15 mouse cellular contexts compared by ENCODE assay signal in genomic region chr13:49193650-49194049, GRCm38 (mm10).
"Had no signal": no experiment of that assay in that cellular context is flagged by ENCODE, and none has a peak within 500 bp of the region (broad histone marks: within the 10 kb centered on the region; RNA-seq: fewer than 3 reads in every experiment).

No protein-coding gene starts in this region.

- H3K4me3 ChIP-seq: neural tube, embryonic 15.5 days; stomach, embryonic 15.5 days had no signal

- H3K27me3 ChIP-seq: neural tube, embryonic 15.5 days; stomach, embryonic 15.5 days had no signal

- H3K4me2 ChIP-seq: neural tube, embryonic 15.5 days; stomach, embryonic 15.5 days had no signal

- DNase-seq: retina, postnatal 1 day; right cerebral cortex, adult 18-20 months; right cerebral cortex, postnatal 14 days; right cerebral cortex, postnatal 25 days; right cerebral cortex, postnatal 4 days; spleen, adult 18-20 months; thymus, adult 18-20 months; thymus, adult 2 months; thymus, postnatal 14 days; thymus, postnatal 25 days; thymus, postnatal 36 days; thymus, postnatal 4 days had no signal

- H3K27ac ChIP-seq: neural tube, embryonic 15.5 days; stomach, embryonic 15.5 days; stomach, postnatal 0 days had no signal

- H3K36me3 ChIP-seq: neural tube, embryonic 15.5 days had no signal

- H3K9ac ChIP-seq: neural tube, embryonic 15.5 days; stomach, embryonic 15.5 days had no signal

- H3K9me3 ChIP-seq: neural tube, embryonic 15.5 days; stomach, embryonic 15.5 days had no signal
